Mouse (Mus musculus): ENCODE data around the gene C1qtnf3. TPM values are rescaled to one million over a fixed set of nuclear protein-coding genes. Genes with fewer than 3 reads are reported as not detected.

The C1qtnf3 gene
- 36.5 and 42.8 TPM in 2 replicates for polyA plus RNA-seq (2012; rRNA removed)

DNA sequence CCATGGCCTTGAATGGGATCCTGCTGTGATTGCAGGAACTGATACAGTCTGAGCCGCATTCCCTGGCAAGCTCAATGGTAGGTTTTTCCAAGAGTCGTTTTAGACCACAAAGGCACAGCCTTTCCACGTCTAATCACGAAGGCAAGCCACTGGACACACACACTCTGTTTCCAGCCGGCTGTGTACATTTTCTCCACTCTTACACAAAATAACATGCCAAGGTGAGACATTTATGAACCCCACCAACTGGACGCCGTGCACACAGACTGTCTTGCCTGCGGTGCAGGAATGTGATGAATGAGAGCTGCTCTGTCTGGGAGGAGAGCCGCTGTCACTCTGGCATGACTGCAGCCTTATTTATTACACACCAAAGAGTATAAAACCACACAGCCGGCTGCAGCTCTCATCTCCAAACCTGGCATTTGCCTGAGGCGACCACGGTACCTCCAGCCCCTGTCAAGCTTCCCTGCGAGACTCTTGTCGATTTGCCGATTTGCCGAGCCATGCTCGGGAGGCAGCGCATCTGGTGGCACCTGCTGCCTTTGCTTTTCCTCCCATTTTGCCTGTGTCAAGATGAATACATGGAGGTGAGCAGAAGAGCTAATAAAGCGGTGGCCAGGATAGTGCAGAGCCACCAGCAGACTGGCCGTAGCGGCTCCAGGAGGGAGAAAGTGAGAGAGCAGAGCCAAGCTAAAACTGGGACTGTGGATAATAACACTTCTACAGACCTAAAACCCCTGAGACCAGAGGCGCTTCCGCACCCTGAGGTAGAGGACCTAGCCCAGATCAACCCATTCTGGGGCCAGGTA is at the start of gene C1qtnf3:
C1qtnf3 (plus strand) TSS at position 382 of the 809 bp plus-strand sequence.
- no peak for DNase-seq (ENCODE audit: low spot score)

GRCm38 (mm10) chr15:10902360-10902759 is 49.8 kb upstream of the C1qtnf3 start:
- DNase-seq (ENCODE audit: low spot score) = no peak

- DNase-seq (ENCODE audit: low spot score) = no peak
These were observed 35.4 kb upstream of the C1qtnf3 start for GRCm38 (mm10) chr15:10916611-10917311.

- DNase-seq (ENCODE audit: low spot score) = no peak
These were observed 34.8 kb upstream of the C1qtnf3 start for GRCm38 (mm10) chr15:10917312-10917660.

DNA sequence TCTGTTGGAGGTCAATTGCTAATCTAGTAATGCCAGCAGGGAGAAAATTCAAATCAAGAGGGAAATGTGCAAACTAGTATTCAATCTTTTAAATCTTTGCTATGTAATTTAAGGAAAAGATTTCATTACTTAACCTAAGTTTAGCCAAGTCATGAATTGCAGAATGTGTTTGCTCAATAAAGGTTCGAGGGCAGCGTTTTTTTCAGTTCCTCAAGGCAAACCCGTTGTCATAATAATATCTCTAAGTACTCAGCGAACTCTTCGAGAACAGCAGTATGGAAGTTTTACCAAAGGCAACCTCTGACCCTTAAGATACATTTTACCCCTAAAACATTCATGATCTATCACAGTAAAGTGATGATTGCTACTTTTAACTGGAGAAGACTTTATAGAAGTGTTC is 31.9 kb upstream of the C1qtnf3 start:
- no peak for DNase-seq (ENCODE audit: low spot score)

DNA sequence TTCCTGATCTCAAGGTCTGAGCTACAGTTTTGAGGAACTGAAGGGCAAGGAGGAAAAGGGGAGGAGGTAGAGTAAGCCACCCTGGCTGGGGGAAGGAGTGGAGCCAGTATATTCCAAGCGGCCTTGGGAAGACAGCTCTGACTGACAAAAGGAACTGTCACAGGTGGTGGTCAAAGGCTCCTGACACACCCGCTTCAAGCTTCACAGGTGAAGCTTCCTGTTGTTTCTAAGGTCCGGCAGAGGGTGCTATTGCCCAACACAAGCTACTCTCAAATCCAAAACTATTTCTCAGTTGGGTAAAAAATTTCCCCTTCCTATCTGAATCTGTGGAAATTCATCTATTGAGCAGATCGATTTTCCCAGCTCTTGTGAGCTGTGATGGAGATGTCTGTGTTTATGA is 31.1 kb upstream of the C1qtnf3 start:
- no peak for DNase-seq (ENCODE audit: low spot score)

DNA sequence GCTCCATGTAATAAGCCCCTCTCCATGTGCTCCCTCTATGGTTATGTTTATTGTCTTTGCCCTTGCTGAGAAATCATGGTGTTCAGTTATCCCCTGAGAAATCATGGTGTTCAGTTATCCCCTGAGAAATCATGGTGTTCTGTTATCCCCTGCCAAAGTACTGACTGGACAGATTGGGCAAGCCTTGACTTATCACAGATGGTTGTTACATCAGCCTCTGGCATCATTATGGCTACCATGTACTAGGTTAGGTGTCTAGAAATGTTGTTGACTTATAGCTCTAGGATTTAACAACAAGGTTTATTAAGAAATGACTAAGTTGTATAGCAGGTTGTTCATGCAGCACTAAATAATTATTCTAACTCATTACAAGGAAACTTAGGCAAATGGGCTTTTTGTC is 30.1 kb upstream of the C1qtnf3 start:
- DNase-seq (ENCODE audit: low spot score) = no peak

GRCm38 (mm10) chr15:10922570-10922969 is 29.6 kb upstream of the C1qtnf3 start:
- no peak for DNase-seq (ENCODE audit: low spot score)

DNA sequence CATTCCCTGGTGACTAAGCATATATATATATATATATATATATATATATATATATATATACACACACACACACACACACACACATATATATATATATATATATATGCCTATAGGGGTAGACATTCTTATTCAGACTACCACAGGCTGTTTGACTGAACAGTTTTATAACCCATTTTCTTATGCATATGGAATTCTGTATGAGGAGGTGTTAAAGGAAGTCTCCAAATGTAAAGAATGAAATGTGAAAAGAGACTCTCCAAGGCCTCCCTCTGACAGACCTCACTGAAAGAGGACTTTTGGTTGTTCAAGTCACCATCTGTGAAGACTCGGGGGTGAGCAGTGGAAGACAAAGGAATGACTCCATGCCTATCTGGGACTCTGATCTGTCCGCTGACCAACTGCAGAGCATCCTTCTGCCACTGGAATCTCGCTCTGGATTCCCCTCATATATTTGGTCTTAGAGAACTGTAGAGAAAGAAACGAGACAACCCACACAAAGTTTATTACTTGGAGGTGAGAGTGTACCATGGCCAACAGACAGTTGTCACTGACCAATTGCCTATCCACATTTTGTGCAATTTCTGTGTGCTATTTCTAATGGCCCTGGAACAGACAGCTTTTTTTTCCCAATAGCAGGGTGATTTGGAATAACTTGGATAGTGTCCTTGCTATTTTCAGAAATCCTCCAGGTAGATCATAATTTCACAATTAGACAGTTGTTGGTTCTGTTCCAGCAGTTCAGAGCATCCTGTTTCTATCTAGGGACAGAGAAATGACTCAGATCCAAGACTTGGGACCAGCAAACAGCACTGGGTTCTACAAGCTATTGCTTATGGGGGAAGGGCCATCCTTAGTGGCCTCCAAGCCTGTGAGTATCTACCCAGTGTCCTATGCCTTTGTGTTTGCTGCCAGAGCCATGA is 28.8 kb upstream of the C1qtnf3 start:
- no peak for DNase-seq (ENCODE audit: low spot score)

DNA sequence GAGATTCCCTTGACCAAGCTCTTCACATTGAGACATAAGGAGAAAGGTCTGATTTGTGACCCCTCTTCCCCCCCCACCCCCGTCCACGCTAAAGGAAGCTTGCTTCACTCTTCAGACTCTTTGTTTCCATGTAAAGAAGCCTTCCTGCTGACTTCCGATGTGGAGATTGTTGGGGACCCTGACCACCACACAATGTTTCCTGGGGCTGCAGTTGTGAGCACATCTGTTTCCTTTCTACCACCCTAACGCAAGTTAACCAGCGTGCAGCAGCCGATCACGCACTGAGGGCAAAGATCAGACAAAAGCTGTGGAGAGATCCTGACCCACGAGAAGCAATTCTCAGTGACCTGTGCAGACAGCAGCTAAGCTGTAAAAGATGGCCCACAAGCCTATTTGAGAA is 24.8 kb upstream of the C1qtnf3 start:
- no peak for DNase-seq (ENCODE audit: low spot score)

GRCm38 (mm10) chr15:10928633-10929270 is 23.4 kb upstream of the C1qtnf3 start:
- no peak for DNase-seq (ENCODE audit: low spot score)

- no peak for DNase-seq (ENCODE audit: low spot score)
These were observed 18.2 kb upstream of the C1qtnf3 start for GRCm38 (mm10) chr15:10933930-10934329.

DNA sequence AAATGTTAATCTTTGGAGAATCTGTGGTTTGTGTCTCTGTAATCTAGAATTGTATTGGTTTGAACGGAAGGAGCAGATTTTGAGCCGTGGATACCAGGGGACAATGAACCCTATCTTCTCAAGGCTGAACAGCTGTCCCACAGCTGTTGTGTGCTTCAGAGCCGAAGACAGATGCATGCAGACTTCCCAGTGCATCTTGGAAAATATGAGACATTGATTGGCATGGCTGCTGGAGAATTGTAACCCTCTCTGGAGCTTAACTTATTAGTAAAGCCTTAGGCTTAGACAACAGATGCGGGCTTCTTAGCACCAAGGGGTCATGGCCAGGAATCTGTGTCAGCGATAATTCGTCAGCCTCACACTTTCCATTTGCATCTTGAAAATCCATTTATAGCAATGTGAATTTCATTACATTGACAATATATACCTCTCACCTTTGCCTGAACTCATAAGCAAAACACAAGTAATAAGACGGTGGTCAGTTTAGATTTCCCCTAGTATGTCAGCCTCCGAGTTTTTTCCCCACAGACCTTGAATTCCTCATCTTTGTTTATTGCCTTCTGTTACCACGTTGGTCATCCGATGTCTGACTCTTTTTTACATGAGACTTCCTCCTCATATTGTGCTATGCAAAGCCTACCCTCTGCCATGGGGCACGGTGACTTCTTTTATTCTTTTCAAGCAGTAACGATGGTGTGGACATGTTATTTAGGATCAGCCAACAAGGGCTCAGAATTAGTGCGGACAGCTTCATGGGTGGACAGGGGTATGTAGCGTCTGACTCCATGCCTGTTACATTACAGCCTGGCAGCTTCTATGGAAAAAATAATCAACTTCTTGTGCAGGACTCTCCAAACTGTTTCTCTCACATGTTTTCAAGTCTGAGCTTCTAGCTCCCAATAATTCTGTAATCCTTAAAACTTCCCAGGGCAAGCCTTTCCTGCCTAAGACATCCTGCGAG is 11.7 kb upstream of the C1qtnf3 start:
- no peak for DNase-seq (ENCODE audit: low spot score)

DNA sequence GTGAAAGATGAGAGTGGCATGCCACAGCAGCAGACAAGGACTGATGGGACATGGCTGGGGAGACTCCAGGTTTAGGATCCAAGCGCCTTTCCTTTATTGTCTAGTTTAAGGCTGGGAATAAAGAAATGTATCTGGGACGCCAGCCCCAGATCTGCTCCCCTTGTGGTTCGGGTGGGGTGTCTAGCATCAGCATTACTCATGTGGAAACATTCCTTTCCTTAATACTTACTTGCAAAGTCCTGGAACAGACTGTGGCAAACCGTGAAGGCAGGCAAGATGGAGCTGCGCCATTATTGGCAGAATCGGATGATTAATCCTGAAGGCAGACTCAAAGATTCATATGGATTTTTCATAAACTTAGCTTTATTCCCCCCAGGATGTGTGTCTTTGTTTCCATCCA is 10.2 kb upstream of the C1qtnf3 start:
- no peak for DNase-seq (ENCODE audit: low spot score)

DNA sequence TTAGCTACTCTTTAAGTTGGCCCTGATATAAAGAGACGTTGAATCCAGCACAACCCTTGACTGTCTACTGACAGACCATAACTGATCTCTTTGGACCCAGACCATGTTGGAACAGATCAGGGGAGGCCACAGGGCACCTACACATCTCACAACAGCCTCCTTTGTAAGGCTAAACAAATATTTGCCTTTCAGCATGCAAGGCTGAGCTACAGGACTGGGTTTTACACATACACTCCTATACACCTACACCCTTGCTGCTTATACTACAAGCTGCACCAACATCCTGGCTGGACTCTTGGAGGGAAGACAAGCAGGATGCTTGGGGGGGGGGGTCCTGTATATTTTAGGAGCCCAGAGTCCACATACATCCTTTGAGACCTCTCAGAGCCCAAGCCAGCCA is 4.3 kb upstream of the C1qtnf3 start:
- DNase-seq (ENCODE audit: low spot score) = no peak

DNA sequence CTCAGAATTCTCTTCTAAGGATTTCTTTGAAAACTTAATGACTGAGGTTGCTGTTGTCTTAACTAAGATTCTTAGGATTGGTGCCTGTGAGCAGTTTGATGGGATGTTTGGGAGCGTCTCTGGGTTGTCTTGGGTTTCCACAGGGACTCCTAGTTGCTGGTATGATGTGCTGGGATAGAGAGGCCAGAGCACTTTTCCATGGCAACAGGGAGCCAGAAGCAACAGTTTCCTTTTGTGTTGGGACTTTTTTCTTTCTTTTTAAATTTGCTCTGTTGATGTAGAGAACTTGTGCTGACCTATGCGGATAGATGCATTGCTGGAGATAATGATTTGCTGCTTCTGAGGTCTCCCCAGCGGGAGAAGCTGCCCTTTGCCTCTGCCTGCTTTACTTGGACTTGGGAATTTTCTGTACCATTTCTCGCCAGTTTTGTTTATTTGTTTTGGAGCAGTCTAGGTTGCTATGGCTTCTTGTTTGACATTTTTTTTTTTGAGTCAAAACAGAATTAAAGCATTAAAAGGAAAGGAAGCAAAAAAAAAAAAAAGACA is 701 bp downstream of the C1qtnf3 start:
- DNase-seq (ENCODE audit: low spot score) = no peak

GRCm38 (mm10) chr15:10953465-10953864 is 1.3 kb downstream of the C1qtnf3 start:
- DNase-seq (ENCODE audit: low spot score) = no peak

- no peak for DNase-seq (ENCODE audit: low spot score)
These were observed 2.4 kb downstream of the C1qtnf3 start for GRCm38 (mm10) chr15:10954381-10955016.

- DNase-seq (ENCODE audit: low spot score) = no peak
These were observed 3.0 kb downstream of the C1qtnf3 start for GRCm38 (mm10) chr15:10955156-10955555.

DNA sequence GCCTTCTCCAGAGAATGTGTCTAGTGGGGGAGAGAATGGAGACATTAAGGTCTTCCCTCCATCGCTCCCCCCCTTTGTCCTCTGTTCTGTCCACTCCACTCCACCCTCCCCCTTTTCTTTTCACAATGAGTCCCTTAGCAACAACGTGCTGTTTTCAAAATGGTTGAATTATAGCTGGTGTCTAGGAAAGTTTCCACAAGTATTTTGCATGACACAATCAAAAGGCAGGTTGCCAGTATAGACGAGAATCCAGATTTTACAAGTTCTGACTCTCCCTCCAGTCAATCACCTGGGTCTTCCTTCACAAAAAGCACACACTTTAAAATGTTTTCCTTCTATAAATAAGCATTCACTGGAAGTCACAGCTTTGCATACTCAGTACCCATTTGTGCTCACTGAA is 4.6 kb downstream of the C1qtnf3 start:
- DNase-seq (ENCODE audit: low spot score) = no peak

All from urinary bladder, adult 2 months (tissue).